Mouse (Mus musculus) thymus, postnatal 25 days (tissue): ENCODE data around the gene Phf14.
A peak's percentile ranks its signal among the peaks of the same experiment; 100 is the strongest.
"Not testable (repeated sequence)": the region's sequence is repeated elsewhere in the genome, so short reads cannot be mapped to it uniquely, and the experiment has no call there.

ENCODE experiments used
- DNase-seq: peaks from one replicate; pipeline ENCODE4 v3.0.0; 2022

The Phf14 gene

GRCm38 (mm10) chr6:12097125-12097524 lies 189.5 kb downstream of the Phf14 start:
- DNase-seq, result no peak

DNA sequence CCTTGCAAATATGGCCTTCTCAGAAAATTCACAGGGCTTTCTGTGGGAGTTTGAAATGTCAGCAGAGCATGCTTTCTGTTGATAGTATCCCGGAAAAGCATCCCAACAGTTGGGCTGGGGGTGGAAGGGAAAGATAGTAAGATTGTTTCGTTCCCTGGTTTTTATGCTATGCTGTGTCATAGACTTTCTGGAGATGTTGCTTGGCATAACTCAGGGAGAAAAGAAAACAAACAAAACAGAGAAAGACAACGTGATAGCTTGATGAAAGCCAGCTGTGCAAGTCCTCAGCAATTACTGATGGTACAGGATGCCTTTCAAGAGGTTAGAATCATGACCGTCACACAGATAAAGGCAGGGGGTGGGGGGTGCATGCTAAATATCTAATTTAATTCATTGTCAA lies 197.5 kb downstream of the Phf14 start:
- DNase-seq, result no peak

GRCm38 (mm10) chr6:12107326-12107725 lies 199.7 kb downstream of the Phf14 start:
- DNase-seq, result no peak

DNA sequence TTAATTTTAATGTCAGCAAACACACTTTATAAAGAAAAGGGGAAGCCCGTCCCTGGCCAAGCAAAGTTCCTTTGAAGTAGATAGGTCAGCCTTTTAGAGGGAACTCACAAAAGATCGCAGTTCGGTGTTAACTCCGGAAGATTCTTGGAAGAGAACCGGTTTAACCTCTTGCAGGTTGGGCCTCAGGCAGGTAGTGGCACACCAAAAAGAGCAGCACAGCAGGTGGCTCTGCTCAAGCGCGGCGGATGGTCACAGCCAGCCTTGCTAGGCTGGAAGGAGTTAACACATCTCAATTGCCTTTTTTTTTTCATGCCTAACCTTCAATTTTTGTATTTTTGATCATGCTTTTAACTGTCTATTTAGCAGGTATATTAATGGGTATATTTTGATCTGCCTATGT lies 200.2 kb downstream of the Phf14 start:
- no peak for DNase-seq

DNA sequence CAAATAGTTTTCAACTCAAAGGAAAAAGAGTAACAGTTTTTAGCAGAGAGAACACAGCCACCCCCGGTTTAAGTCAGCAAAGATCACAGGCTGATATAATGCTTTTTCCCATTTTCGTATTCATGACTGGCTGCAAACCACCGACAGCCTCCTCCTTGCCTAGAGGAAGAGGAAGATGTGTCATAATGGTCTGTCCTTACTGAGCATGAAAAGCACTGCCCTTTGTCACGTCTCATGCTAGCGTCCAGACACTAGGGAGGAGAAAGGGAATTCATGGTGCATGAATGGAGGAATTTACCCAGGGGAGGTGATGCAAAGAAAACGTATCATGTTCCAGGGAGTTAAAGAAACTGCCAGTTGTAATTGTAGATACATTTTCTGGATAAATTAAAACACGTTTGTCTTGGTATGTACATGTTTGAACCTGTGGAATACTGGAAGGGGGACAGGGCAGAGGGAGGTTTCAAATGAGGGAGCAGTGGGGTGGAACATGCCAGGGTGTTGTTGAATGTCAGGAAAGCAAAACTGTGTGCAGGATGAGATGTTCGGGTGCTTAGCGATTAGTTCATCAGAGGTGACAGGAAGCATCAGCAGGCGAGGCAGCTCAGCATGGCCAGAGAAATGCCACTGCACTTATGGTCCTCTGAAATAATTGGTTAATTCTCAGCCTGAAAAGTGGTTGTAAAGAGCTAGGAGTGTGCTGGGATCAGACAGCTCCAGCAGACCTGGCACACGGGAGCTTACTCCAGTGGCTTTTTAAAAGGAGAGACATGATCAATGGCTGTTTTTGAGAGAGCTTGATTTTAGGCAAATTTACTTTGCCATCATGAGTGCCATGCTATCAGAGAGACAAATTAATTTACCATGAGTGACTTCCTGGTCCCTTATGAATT lies 209.6 kb downstream of the Phf14 start:
- DNase-seq, result no peak

DNA sequence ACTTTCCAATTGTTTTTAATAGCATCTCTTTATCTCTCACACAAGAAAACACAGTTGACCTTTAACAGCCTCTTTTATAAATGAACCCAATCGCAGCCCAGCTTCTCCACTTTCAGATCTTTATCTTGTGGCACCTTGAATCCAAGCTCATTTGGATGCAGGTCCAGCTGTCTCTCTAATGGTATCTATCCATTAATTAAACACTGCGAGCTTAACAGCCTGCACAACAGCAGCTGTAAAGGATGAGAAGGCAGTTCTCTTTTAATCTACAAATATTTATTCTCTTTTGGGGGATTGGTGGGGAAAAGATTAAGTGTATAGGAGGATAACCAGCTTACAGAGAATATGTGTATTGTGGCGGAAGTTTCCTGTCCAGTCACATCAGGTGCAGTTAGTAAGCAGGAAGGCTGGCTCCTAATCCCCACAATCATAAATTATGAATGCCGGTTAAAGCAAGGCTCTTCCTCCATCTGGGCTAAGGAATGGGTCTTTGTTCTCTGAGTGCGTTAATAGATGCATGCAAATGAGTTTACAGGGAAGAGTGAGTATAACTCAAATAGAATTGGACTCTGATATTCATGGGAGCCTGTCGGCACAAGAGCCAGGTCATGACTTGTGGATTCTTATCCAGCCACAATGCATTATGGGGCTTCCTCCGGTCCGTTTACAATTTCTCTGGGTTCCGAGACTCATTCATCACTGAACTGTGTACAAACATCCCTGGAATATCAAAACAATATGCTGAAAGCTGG lies 210.4 kb downstream of the Phf14 start:
- no peak for DNase-seq

DNA sequence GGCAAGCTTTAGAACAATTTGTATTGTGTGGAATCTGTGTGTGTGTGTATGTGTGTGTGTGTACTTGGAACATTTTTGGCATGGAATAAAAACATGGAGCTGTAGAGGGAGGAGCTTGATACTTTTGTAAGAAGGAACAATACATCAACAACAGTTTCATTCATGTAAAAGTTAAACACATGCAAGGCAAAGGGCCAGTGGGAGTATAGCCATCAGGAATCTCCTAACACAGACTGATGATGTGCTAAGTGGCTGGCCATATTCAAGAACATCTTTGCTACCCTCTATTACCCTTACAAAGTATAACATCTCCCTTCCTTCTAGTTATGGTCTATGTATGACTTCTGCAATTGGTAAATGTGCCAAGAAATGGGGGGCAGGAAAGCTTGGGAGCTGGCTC lies 215.2 kb downstream of the Phf14 start:
- no peak for DNase-seq

DNA sequence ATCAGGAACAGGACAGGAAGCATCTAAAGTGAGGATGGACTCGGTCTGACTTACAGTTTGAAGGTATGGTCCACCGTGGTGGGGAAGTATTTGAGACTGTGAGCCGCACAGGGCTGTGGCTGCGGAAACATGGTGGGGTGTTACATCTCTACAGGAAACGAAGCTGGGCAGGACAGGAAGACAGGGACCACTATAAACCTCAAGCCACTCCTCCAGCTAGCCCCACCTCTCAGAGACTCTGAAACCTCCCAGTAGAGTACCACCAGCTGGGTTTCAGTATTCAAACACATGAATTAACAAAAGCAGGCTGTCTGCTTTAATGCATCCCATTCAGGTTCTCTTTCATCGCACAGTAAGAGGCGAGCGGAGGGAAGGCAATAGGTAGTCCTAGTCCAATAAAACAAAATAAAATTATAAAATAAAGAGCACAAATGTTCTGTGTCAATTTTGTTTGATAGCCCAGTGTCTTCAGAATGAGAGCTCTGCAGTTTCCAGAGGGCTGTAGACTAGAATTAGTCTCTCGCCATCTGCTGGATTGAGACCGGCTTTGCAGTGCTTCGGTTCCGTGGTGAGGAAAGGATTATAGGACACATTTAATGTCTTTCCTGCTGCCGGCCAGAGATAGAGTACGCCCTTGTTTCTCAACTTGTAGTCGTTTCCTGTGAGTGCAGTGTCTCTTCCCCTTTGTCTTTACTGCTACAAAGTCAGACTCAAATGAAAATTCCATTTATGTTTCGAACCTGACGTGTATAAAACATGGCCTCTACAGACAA lies 217.6 kb downstream of the Phf14 start:
- peak; percentile 62 for DNase-seq

DNA sequence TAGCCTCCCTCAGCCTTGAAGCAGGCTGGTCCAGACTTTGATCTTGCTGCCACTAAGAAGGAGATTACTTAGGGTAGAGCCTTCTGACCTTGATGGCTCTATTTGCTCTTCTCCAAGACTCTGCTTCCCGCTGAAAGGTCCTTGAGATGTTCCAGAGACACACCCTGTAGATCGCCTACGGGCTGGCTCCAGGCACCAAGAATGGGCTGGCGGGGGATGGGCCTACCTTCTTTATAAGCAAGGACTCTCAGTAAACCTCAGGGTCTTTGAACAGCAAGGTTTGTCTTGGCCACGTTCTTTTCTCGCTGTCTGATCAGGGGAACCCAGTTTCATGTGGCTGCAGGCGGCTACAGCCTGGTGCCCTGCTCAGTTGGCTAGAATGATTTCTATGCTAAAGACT lies 219.0 kb downstream of the Phf14 start:
- not testable (repeated sequence) for DNase-seq

- DNase-seq, result no peak
Measured at GRCm38 (mm10) chr6:12127287-12127686, 219.7 kb downstream of the Phf14 start.
